Mouse (Mus musculus) macrophage (primary cell): Measurements from ENCODE around the gene Ubl4a. TPM values are rescaled to one million over a fixed set of nuclear protein-coding genes. Genes with fewer than 3 reads are reported as not detected.
A peak's percentile ranks its signal among the peaks of the same experiment; 100 is the strongest.

Experiments
- H3K27ac ChIP-seq: fragments of 350-480 bp; formaldehyde crosslinking; 2 replicates; pipeline ENCODE4 v1.9.0; 2021
- H3K36me3 ChIP-seq: fragments of 350-480 bp; formaldehyde crosslinking; 2 replicates; pipeline ENCODE4 v1.9.0; 2021; ENCODE audit errors: inconsistent target
- H3K4me3 ChIP-seq: fragments of 350-480 bp; formaldehyde crosslinking; 2 replicates; pipeline ENCODE4 v1.9.0; 2021; ENCODE audit errors: inconsistent target
- H3K79me2 ChIP-seq: fragments of 350-480 bp; formaldehyde crosslinking; 2 replicates; pipeline ENCODE4 v1.9.0; 2021; ENCODE audit errors: inconsistent target
- WGBS: methylation state at CpG from one replicate; pipeline ENCODE4 v1.1.7; 2026; ENCODE audit warnings: inconsistent platforms; ENCODE audit not compliant: missing documents; 5-methylcytosine and 5-hydroxymethylcytosine counted together
- polyA plus RNA-seq: library from polyadenylated mRNA; stranded (reverse); fragments of 250-400 nt; gene quantifications from 3 replicates; pipeline ENCODE4 v1.2.4, GENCODE M21; 2018; ENCODE audit warnings: inconsistent platforms

Ubl4a gene
- polyA plus RNA-seq, 1 experiment from 2014 or later: 29.5 TPM

- H3K36me3 ChIP-seq: no peaks in the 10 kb centered on the region
- no peak overlapping the region for H3K27ac ChIP-seq
- no peak overlapping the region for H3K4me3 ChIP-seq
- 93% methylated on average over 2 of the region's 2 CpGs for WGBS
- no peaks in the 10 kb centered on the region for H3K79me2 ChIP-seq
Measured at GRCm38 (mm10) chrX:74330166-74330930, 42.7 kb downstream of the Ubl4a start.

GRCm38 (mm10) chrX:74329215-74329671 is 43.8 kb downstream of the Ubl4a start:
- H3K27ac ChIP-seq: no peak overlapping the region
- H3K79me2 ChIP-seq: no peaks in the 10 kb centered on the region
- no peak overlapping the region for H3K4me3 ChIP-seq
- WGBS: 51% methylated on average over 9 of the region's 10 CpGs
- no peaks in the 10 kb centered on the region for H3K36me3 ChIP-seq

GRCm38 (mm10) chrX:74328725-74329161 is 44.3 kb downstream of the Ubl4a start, which contains the start of gene Plxna3:
TSS of gene Plxna3 (plus strand) at chrX:74329066.
- Histone ChIP-seq H3K4me3 (no peak within 1 kb of the TSS), H3K79me2 (no peaks in the 10 kb centered on the region), H3K36me3 (no peaks in the 10 kb centered on the region), H3K27ac (peak within 1 kb of the TSS; percentile 32; the same call in 1 of the 2 replicates)
- 28% methylated on average over 12 of the region's 30 CpGs for WGBS

Other genes with a start within 250 kb of the Ubl4a start
- gene Opn1mw, start 245.8 kb downstream of the Ubl4a start, polyA plus RNA-seq: not detected in 3 replicates
- 13.0 to 16.3 TPM (median 15.6 TPM) in 3 replicates for gene Mecp2, start 237.9 kb downstream of the Ubl4a start, polyA plus RNA-seq
- gene Tex28, start 205.4 kb downstream of the Ubl4a start, polyA plus RNA-seq: not detected in 3 replicates
- gene Tktl1, start 196.0 kb downstream of the Ubl4a start, polyA plus RNA-seq: not detected in 3 replicates
- gene Flna, start 123.4 kb downstream of the Ubl4a start, polyA plus RNA-seq: 167 to 435 TPM (median 388 TPM) in 3 replicates
- 35.7 to 94.2 TPM (median 47.2 TPM) in 3 replicates for gene Emd, start 118.5 kb downstream of the Ubl4a start, polyA plus RNA-seq
- 1,104 to 3,117 TPM (median 2,186 TPM) in 3 replicates for gene Rpl10, start 102.4 kb downstream of the Ubl4a start, polyA plus RNA-seq
- gene Taz, start 91.3 kb downstream of the Ubl4a start, polyA plus RNA-seq: 20.9 to 53.4 TPM (median 35.7 TPM) in 3 replicates
- gene Dnase1l1, start 90.9 kb downstream of the Ubl4a start, polyA plus RNA-seq: 142 to 185 TPM (median 160 TPM) in 3 replicates
- gene Atp6ap1, start 76.1 kb downstream of the Ubl4a start, polyA plus RNA-seq: 423 to 572 TPM (median 484 TPM) in 3 replicates
- 40.7 to 86.1 TPM (median 74.6 TPM) in 3 replicates for gene Gdi1, start 68.2 kb downstream of the Ubl4a start, polyA plus RNA-seq
- gene Fam50a, start 60.2 kb downstream of the Ubl4a start, polyA plus RNA-seq: 106 to 278 TPM (median 113 TPM) in 3 replicates
- 1.9 to 2.8 TPM (median 2.2 TPM) in 3 replicates for gene Plxna3, start 44.2 kb downstream of the Ubl4a start, polyA plus RNA-seq
- gene Lage3, start 19.6 kb downstream of the Ubl4a start, polyA plus RNA-seq: 25.6 to 62.6 TPM (median 35.9 TPM) in 3 replicates
- 25.6 to 29.5 TPM (median 27.5 TPM) in 3 replicates for gene Slc10a3, start 131 bp upstream of the Ubl4a start, polyA plus RNA-seq
- 24.1 to 37.8 TPM (median 27.4 TPM) in 3 replicates for gene Fam3a, start 20.1 kb upstream of the Ubl4a start, polyA plus RNA-seq
- 21.1 to 27.6 TPM (median 22.4 TPM) in 3 replicates for gene Ikbkg, start 20.1 kb upstream of the Ubl4a start, polyA plus RNA-seq
- gene G6pdx, start 56.0 kb upstream of the Ubl4a start, polyA plus RNA-seq: 140 to 235 TPM (median 171 TPM) in 3 replicates
- gene Gm6880, start 108.2 kb upstream of the Ubl4a start, polyA plus RNA-seq: not detected in 3 replicates
- gene Olfr1326-ps1, start 201.7 kb upstream of the Ubl4a start, polyA plus RNA-seq: not detected in 3 replicates
- gene Olfr1325, start 219.5 kb upstream of the Ubl4a start, polyA plus RNA-seq: not detected in 3 replicates